Mouse (Mus musculus): ENCODE data around the gene Ern1. TPM values are rescaled to one million over a fixed set of nuclear protein-coding genes. Genes with fewer than 3 reads are reported as not detected.

Ern1 gene
- polyA plus RNA-seq, 1 experiment: 10.8 TPM

GRCm38 (mm10) chr11:106364712-106365111, 122.9 kb downstream of the Ern1 start:
- TF ChIP-seq GATA1 (IDR thresholded peaks at IDR 0.05; ENCODE audit: low read length): no peak

- no peak for TF ChIP-seq GATA1 (IDR thresholded peaks at IDR 0.05; ENCODE audit: low read length)
These were observed 128.3 kb downstream of the Ern1 start for GRCm38 (mm10) chr11:106359350-106359749.

- TF ChIP-seq GATA1 (IDR thresholded peaks at IDR 0.05; ENCODE audit: low read length): no peak
These were observed 132.1 kb downstream of the Ern1 start for GRCm38 (mm10) chr11:106355382-106356128.

- TF ChIP-seq GATA1 (IDR thresholded peaks at IDR 0.05; ENCODE audit: low read length): no peak
These were observed 133.5 kb downstream of the Ern1 start for GRCm38 (mm10) chr11:106354181-106354580.

GRCm38 (mm10) chr11:106353188-106353587, 134.5 kb downstream of the Ern1 start, which contains the start of gene Scn4a:
Scn4a (minus strand) TSS chr11:106353288.
- TF ChIP-seq GATA1 (IDR thresholded peaks at IDR 0.05; ENCODE audit: low read length): no peak

- TF ChIP-seq GATA1 (IDR thresholded peaks at IDR 0.05; ENCODE audit: low read length): no peak
These were observed 135.7 kb downstream of the Ern1 start for GRCm38 (mm10) chr11:106351941-106352340.

GRCm38 (mm10) chr11:106351253-106351652, 136.4 kb downstream of the Ern1 start:
- no peak for TF ChIP-seq GATA1 (IDR thresholded peaks at IDR 0.05; ENCODE audit: low read length)

GRCm38 (mm10) chr11:106350853-106351252, 136.8 kb downstream of the Ern1 start:
- no peak for TF ChIP-seq GATA1 (IDR thresholded peaks at IDR 0.05; ENCODE audit: low read length)

GRCm38 (mm10) chr11:106349772-106350171, 137.9 kb downstream of the Ern1 start:
- no peak for TF ChIP-seq GATA1 (IDR thresholded peaks at IDR 0.05; ENCODE audit: low read length)

GRCm38 (mm10) chr11:106344910-106345309, 142.7 kb downstream of the Ern1 start:
- TF ChIP-seq GATA1 (IDR thresholded peaks at IDR 0.05; ENCODE audit: low read length): no peak

Other genes starting within 250 kb of the Ern1 start
- 7.3 and 23.1 TPM in 2 replicates for gene Ftsj3, start 231.8 kb downstream of the Ern1 start, polyA plus RNA-seq (2012)
- 54.4 and 72.5 TPM in 2 replicates for gene Psmc5, start 231.7 kb downstream of the Ern1 start, polyA plus RNA-seq (2012)
- 109 and 155 TPM in 2 replicates for gene Smarcd2, start 214.9 kb downstream of the Ern1 start, polyA plus RNA-seq (2012)
- 0.04 TPM in 1 of 2 replicates, not detected in the other for gene Tcam1, start 211.2 kb downstream of the Ern1 start, polyA plus RNA-seq (2012)
- gene Gh, start 186.0 kb downstream of the Ern1 start, polyA plus RNA-seq (2012): not detected in 2 replicates
- gene Cd79b, start 173.1 kb downstream of the Ern1 start, polyA plus RNA-seq (2012): not detected in 2 replicates
- not detected in 2 replicates for gene Scn4a, start 134.6 kb downstream of the Ern1 start, polyA plus RNA-seq (2012)
- not detected in 2 replicates for gene Prr29, start 122.4 kb downstream of the Ern1 start, polyA plus RNA-seq (2012)
- 50.5 and 63.1 TPM in 2 replicates for gene Icam2, start 99.8 kb downstream of the Ern1 start, polyA plus RNA-seq (2012)
- gene Tex2, start 125.6 kb upstream of the Ern1 start, polyA plus RNA-seq (2012): 2.8 and 3.2 TPM in 2 replicates

All from G1E-ER4 (cell line).